Mouse (Mus musculus) right cerebral cortex, postnatal 10 days (tissue): ENCODE measurements at regions not wholly inside any gene's neighbourhood (a gene's known extent, or its start where the extent isn't known, plus 50 kb on each side); places are given as distances from the start of the nearest gene placed in this dataset.
"Not testable (repeated sequence)": the region's sequence is repeated elsewhere in the genome, so short reads cannot be mapped to it uniquely, and the experiment has no call there.

Experiments
- DNase-seq, 2 experiments: peaks; one replicate each; pipeline ENCODE4 v3.0.0; 2021; ENCODE audit warnings: low spot score in 2 of 2

DNA sequence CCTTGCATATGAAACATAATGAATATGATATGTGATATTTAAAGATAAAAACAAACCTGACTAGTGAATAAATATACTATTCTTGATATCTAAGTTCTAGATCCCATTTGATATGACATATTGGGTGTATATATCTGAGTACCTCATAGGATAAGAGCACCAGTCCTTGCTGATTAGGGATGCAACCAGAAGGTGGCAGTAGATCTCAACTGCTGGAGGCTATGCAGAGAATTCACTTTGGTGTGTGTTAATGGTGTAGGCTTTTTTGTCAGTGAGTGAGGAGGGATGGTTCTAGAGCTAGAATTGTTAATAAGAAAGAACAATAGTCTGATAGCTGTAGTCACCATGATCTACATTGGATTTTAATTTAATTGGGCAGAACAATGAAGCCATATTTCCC is 639.6 kb downstream of the Dad1 start:
- DNase-seq: no peak

- DNase-seq: not testable (repeated sequence)
Measured at GRCm38 (mm10) chr14:53599299-53599698, 654.6 kb downstream of the Dad1 start.

DNA sequence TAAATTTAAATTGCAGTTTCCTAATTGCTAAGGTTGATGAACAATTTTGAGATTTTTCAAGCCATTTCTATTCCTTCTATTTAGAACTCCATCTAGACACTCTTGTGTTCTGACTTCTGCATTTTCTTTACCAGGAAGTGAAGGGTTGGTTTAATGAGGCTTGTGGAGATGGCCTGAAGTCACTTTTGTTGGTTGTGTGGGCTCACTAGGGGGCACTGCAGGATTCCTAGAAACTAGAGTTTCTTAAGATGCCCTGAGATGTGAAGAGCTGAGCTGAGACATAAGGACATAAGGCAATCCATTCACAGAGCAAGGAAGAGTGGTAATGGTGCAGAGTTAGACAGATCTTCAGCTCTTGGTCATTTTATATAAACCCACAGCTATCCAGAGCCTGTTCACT is 656.6 kb downstream of the Dad1 start:
- not testable (repeated sequence) for DNase-seq

GRCm38 (mm10) chr14:53590601-53591000 is 663.3 kb downstream of the Dad1 start:
- DNase-seq: not testable (repeated sequence)

DNA sequence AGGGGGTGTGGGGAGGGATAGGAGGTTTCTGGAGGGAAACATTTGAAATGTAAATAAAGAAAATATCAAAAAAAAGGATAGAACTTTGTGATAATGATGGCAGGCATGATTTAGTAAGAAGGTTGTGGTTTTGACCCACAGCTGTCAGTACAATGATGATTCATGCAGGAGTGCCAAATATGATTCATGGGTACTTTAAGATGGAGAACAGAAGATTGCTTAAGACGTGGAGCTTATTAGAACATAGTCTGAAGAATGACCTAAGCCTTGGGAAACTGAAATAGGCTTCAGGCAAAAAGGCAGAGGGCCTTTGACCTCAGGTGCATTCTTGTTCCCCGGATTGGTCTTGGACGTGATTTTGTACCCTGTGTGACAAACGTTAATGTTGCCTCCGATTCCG is 671.4 kb downstream of the Dad1 start:
- not testable (repeated sequence) for DNase-seq

GRCm38 (mm10) chr14:53581734-53582133 is 672.2 kb downstream of the Dad1 start:
- DNase-seq: not testable (repeated sequence)

DNA sequence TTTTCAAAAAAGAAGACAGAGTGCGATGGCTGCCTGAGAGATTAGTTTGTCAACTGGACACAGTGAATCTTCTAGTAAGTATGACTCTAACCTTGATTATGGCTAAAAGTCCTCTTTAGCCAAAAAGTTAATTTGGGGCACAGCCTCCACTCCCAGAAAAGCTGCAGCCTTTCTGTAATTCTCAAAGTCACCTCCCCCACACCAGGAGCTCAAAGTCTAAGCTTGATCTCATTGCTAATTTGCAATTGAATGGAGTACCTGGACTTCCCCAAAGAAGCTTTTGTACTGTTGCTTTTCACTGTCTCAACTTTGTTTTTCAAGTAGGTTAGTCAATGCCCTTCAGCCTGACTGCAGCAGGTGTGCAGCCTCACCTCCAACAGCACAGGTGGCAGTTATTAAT is 677.0 kb downstream of the Dad1 start:
- DNase-seq: not testable (repeated sequence)

DNA sequence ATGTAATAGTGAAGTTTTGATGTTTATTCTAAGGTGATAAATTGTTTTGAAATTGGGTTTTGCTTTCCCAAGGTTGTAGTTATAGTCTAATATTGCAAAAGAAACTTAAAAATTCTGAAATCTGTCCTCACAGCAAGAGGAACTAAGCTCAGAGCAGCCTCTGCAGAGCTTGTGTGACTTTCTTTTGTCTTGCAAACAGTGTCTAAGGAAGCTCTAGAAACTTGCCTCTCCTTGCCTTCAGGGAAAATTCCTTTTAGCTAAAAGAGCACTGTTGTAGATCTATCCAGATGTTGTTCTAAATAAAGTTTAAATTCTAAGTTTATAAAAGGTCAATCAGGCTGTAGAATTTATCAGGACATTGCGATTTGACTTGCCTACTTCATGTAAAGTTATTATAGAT is 681.2 kb downstream of the Dad1 start:
- DNase-seq: not testable (repeated sequence)

- DNase-seq: no peak
Measured at GRCm38 (mm10) chr14:53562606-53563005, 691.3 kb downstream of the Dad1 start.

DNA sequence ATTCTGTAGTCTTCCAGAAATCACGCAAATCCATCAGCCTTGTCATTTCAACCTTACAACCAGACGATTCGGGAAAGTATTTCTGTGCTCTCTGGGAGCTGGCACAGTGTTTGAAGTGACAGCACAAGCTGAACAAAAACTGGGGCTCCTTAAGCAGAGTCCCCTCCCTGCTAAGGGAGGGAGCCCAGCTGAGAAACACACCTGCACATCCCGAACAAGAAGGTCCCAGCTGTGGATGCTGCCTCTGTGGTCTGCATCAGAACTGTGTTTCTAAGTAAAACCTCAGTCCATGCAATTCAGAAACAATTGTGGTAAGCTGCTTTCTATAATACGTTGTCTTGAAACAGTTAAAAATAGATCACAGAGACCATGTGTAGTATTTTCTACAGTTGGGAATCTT is 693.8 kb downstream of the Dad1 start:
- DNase-seq: not testable (repeated sequence)

DNA sequence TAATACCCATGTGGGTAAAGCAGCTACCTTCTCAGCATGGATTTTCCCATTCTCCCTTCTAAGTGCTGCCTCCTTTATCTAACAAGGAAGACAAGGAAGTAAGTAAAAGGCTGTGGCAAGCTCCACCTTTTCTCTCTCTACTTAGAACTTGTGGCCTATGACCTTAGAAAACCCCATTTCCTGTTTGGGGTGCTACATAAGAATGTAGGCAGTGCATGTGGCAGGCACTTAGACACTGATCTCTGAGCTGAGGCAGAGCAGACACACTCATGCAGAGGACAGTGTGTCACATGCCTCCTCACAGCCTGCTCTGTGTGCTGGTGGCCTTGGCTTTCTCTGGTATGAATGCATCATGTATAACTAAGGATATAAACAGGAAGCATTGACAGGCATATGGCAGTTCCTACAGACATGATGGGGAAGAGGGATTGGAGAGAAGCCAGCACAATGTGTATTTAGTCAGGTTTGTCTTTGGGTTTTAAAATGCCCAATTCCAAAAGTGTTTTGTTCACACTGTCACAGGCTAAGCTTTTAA is 694.5 kb downstream of the Dad1 start:
- DNase-seq: not testable (repeated sequence)

- DNase-seq: no peak
Measured at GRCm38 (mm10) chr14:53553771-53554170, 700.1 kb downstream of the Dad1 start.

DNA sequence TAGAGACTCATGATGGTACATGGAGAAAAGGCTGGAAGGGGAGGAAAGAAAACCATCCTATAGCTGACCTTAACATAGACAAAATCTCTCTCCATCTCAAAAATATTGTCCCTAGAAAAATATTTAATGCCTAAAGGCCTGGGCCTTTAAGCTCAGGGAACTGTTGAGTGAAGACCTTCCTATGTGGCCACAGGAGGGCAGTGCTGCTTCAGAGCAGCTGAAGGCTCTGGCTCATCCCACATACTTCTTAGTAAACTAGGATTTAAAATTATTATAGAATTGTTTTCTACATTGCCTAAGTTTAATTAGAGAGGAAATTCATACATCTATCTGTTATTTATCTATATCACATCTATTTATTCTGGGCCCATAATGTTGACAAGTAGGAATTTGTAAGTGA is 706.5 kb downstream of the Dad1 start:
- DNase-seq: peak; percentile 24 to 29

- no peak for DNase-seq
Measured at GRCm38 (mm10) chr14:53545351-53545750, 708.6 kb downstream of the Dad1 start.

GRCm38 (mm10) chr14:53541640-53542039 is 712.3 kb downstream of the Dad1 start:
- DNase-seq: not testable (repeated sequence)

DNA sequence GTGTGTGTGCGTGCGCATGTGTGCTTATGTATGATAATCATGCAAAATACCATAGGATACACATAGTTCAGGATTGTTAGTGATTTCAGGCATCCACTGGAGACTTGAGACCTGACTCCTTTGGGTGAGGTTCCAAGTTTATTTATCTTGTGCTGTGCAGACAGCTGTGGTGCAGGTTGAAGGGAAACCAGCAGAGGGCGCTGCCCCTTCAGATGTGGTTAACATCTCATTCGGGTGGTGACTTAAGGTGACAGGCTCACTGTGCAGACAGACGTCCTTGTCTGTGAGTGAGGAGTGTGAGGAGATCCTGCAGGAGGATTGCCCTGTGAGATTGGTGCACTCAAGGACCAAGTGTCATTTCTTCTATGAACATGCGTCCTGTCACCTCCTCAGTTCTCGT is 716.0 kb downstream of the Dad1 start:
- DNase-seq: not testable (repeated sequence)

- not testable (repeated sequence) for DNase-seq
Measured at GRCm38 (mm10) chr14:53523430-53523829, 730.5 kb downstream of the Dad1 start.

GRCm38 (mm10) chr14:53518954-53519353 is 735.0 kb downstream of the Dad1 start:
- not testable (repeated sequence) for DNase-seq

- not testable (repeated sequence) for DNase-seq
Measured at GRCm38 (mm10) chr14:53516623-53517238, 737.2 kb downstream of the Dad1 start.

GRCm38 (mm10) chr14:53505389-53505788 is 748.5 kb downstream of the Dad1 start:
- DNase-seq: peak; percentile 32 to 41

DNA sequence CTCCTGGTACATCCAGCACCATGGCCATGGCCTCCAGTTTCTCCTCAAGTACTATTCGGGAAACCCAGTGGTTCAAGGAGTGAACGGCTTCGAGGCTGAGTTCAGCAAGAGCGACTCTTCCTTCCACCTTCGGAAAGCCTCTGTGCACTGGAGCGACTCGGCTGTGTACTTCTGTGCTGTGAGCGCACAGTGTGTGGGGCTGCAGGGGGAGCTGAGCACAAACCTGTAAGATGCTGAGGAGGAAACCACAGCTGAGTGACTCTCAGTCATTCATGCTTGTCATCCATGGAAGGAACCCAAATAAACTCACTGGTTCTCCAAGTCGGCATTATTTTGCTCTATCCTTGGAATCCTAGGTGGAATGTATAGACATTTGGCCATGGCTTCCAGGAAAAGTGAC is 765.5 kb downstream of the Dad1 start:
- not testable (repeated sequence) for DNase-seq

GRCm38 (mm10) chr14:53487611-53488010 is 766.3 kb downstream of the Dad1 start:
- DNase-seq: not testable (repeated sequence)

- not testable (repeated sequence) for DNase-seq
Measured at GRCm38 (mm10) chr14:53474170-53474569, 779.7 kb downstream of the Dad1 start.

DNA sequence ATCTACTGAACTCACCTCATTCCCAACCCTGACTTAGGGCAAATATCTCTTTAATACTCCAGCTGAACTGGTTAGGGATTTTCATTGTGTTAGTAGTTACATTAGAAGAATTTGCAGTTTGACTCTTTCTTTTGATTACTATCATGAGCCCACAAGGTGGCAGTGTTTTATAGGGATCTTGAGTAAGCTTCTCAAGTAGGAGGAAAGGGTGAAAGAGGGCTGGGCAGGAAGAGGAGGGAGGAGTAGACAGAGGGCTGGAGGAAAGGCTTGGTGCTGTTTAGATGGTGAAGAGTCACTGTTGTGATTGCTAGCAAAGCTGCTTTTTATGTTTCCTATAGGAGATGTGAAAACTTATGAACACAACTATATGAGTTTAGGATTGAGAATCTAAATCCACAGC is 793.1 kb downstream of the Dad1 start:
- DNase-seq: not testable (repeated sequence)
